Mouse (Mus musculus): Measurements from ENCODE around the gene Ykt6. TPM values are rescaled to one million over a fixed set of nuclear protein-coding genes. Genes with fewer than 3 reads are reported as not detected.

The Ykt6 gene
- polyA plus RNA-seq, 1 experiment from 2014 or later: 56.0 TPM

- Histone ChIP-seq H3K4me1 (peaks cover 43% of the 10 kb centered on the region), H3K27me3 (replicated peaks; ENCODE audit: low read depth, poor library complexity, severe bottlenecking) (no peaks in the 10 kb centered on the region), H3K27ac (replicated peaks) (no peak overlapping the region), H3K4me3 (no peak overlapping the region), H3K36me3 (replicated peaks) (peaks cover 10% of the 10 kb centered on the region), H3K9me3 (no peaks in the 10 kb centered on the region)
- WGBS: 34% methylated on average over 8 of the region's 8 CpGs
- no peak for DNase-seq (ENCODE audit: low spot score)
Measured at GRCm38 (mm10) chr11:5953130-5953765, 2.2 kb upstream of the Ykt6 start.

GRCm38 (mm10) chr11:5954435-5954834 is 1.1 kb upstream of the Ykt6 start:
- H3K4me1 ChIP-seq: peaks cover 31% of the 10 kb centered on the region
- H3K27ac ChIP-seq (replicated peaks): no peak overlapping the region
- no peaks in the 10 kb centered on the region for H3K27me3 ChIP-seq (replicated peaks; ENCODE audit: low read depth, poor library complexity, severe bottlenecking)
- WGBS: 83% methylated on average over 5 of the region's 5 CpGs
- peak overlapping the region; percentile 75; the same call in 1 of the 2 replicates for H3K4me3 ChIP-seq
- no peaks in the 10 kb centered on the region for H3K9me3 ChIP-seq
- DNase-seq (ENCODE audit: low spot score): no peak
- H3K36me3 ChIP-seq (replicated peaks): peaks cover 18% of the 10 kb centered on the region

- Histone ChIP-seq H3K27ac (replicated peaks) (peak overlapping the region; percentile 92), H3K4me3 (peak overlapping the region; percentile 75), H3K27me3 (replicated peaks; ENCODE audit: low read depth, poor library complexity, severe bottlenecking) (no peaks in the 10 kb centered on the region), H3K9me3 (no peaks in the 10 kb centered on the region), H3K4me1 (peaks cover 25% of the 10 kb centered on the region), H3K36me3 (replicated peaks) (peaks cover 23% of the 10 kb centered on the region)
- 7% methylated on average over 7 of the region's 7 CpGs for WGBS
- DNase-seq (ENCODE audit: low spot score): peak; percentile 61
Measured at GRCm38 (mm10) chr11:5954965-5955504, 458 bp upstream of the Ykt6 start.

- Histone ChIP-seq H3K27ac (replicated peaks) (no peak overlapping the region), H3K4me3 (no peak overlapping the region), H3K9me3 (no peaks in the 10 kb centered on the region), H3K4me1 (peaks cover 18% of the 10 kb centered on the region), H3K36me3 (replicated peaks) (peaks cover 73% of the 10 kb centered on the region), H3K27me3 (replicated peaks; ENCODE audit: low read depth, poor library complexity, severe bottlenecking) (no peaks in the 10 kb centered on the region)
- 85% methylated on average over 2 of the region's 2 CpGs for WGBS
- DNase-seq (ENCODE audit: low spot score): no peak
Measured at GRCm38 (mm10) chr11:5960051-5960450, 4.6 kb downstream of the Ykt6 start.

- 84% methylated on average over 11 of the region's 11 CpGs for WGBS
- H3K36me3 ChIP-seq (replicated peaks): peaks cover 100% of the 10 kb centered on the region
- no peak overlapping the region for H3K27ac ChIP-seq (replicated peaks)
Measured at GRCm38 (mm10) chr11:5965865-5966264, 10.4 kb downstream of the Ykt6 start.

GRCm38 (mm10) chr11:5966751-5967150 is 11.3 kb downstream of the Ykt6 start:
- no peak overlapping the region; the same call in 1 of the 2 replicates for H3K27ac ChIP-seq (replicated peaks)
- H3K36me3 ChIP-seq (replicated peaks): peaks cover 98% of the 10 kb centered on the region
- no peaks in the 10 kb centered on the region for H3K27me3 ChIP-seq (replicated peaks; ENCODE audit: low read depth, poor library complexity, severe bottlenecking)
- peaks cover 39% of the 10 kb centered on the region for H3K4me1 ChIP-seq
- H3K9me3 ChIP-seq: no peaks in the 10 kb centered on the region
- DNase-seq (ENCODE audit: low spot score): no peak
- WGBS: 83% methylated on average over 3 of the region's 3 CpGs
- H3K4me3 ChIP-seq: no peak overlapping the region

More at GRCm38 (mm10) chr11:5965865-5966264, 10.4 kb downstream of the Ykt6 start:
- H3K4me3 ChIP-seq: no peak overlapping the region
- no peaks in the 10 kb centered on the region for H3K9me3 ChIP-seq
- no peak for DNase-seq (ENCODE audit: low spot score)
- H3K4me1 ChIP-seq: peaks cover 30% of the 10 kb centered on the region
- no peaks in the 10 kb centered on the region for H3K27me3 ChIP-seq (replicated peaks; ENCODE audit: low read depth, poor library complexity, severe bottlenecking)

- 48% methylated on average over 6 of the region's 6 CpGs for WGBS
- H3K27ac ChIP-seq (replicated peaks): peak overlapping the region; percentile 60
- H3K4me1 ChIP-seq: peaks cover 54% of the 10 kb centered on the region
- peaks cover 88% of the 10 kb centered on the region for H3K36me3 ChIP-seq (replicated peaks)
- H3K4me3 ChIP-seq: no peak overlapping the region
- DNase-seq (ENCODE audit: low spot score): peak; percentile 53
- H3K27me3 ChIP-seq (replicated peaks; ENCODE audit: low read depth, poor library complexity, severe bottlenecking): no peaks in the 10 kb centered on the region
- H3K9me3 ChIP-seq: no peaks in the 10 kb centered on the region
Measured at GRCm38 (mm10) chr11:5968223-5968622, 12.7 kb downstream of the Ykt6 start.

GRCm38 (mm10) chr11:5971202-5971601 is 15.7 kb downstream of the Ykt6 start:
- peak; percentile 47 for DNase-seq (ENCODE audit: low spot score)
- peak overlapping the region; percentile 5; the same call in 1 of the 2 replicates for H3K4me3 ChIP-seq
- no peaks in the 10 kb centered on the region for H3K27me3 ChIP-seq (replicated peaks; ENCODE audit: low read depth, poor library complexity, severe bottlenecking)
- WGBS: 36% methylated on average over 7 of the region's 7 CpGs
- peak overlapping the region; percentile 25; the same call in 1 of the 2 replicates for H3K27ac ChIP-seq (replicated peaks)
- peaks cover 58% of the 10 kb centered on the region for H3K36me3 ChIP-seq (replicated peaks)
- peaks cover 70% of the 10 kb centered on the region for H3K4me1 ChIP-seq
- H3K9me3 ChIP-seq: no peaks in the 10 kb centered on the region

- H3K27ac ChIP-seq (replicated peaks): peak overlapping the region; percentile 60
- no peaks in the 10 kb centered on the region for H3K9me3 ChIP-seq
- no peak overlapping the region for H3K4me3 ChIP-seq
- DNase-seq (ENCODE audit: low spot score): peak; percentile 46
- WGBS: 49% methylated on average over 7 of the region's 7 CpGs
- H3K4me1 ChIP-seq: peaks cover 64% of the 10 kb centered on the region
- H3K36me3 ChIP-seq (replicated peaks): peaks cover 39% of the 10 kb centered on the region
- H3K27me3 ChIP-seq (replicated peaks; ENCODE audit: low read depth, poor library complexity, severe bottlenecking): no peaks in the 10 kb centered on the region
Measured at GRCm38 (mm10) chr11:5973151-5973550, 17.7 kb downstream of the Ykt6 start.

- no peak overlapping the region for H3K27ac ChIP-seq (replicated peaks)
- H3K4me1 ChIP-seq: peaks cover 57% of the 10 kb centered on the region
- WGBS: 82% methylated on average over 6 of the region's 6 CpGs
- no peak for DNase-seq (ENCODE audit: low spot score)
- H3K4me3 ChIP-seq: no peak overlapping the region
- no peaks in the 10 kb centered on the region for H3K27me3 ChIP-seq (replicated peaks; ENCODE audit: low read depth, poor library complexity, severe bottlenecking)
- H3K36me3 ChIP-seq (replicated peaks): peaks cover 29% of the 10 kb centered on the region
- H3K9me3 ChIP-seq: no peaks in the 10 kb centered on the region
Measured at GRCm38 (mm10) chr11:5974053-5974452, 18.6 kb downstream of the Ykt6 start.

GRCm38 (mm10) chr11:5975068-5975467 is 19.6 kb downstream of the Ykt6 start:
- DNase-seq (ENCODE audit: low spot score): no peak
- no peak overlapping the region for H3K4me3 ChIP-seq
- no peaks in the 10 kb centered on the region for H3K9me3 ChIP-seq
- 73% methylated on average over 2 of the region's 2 CpGs for WGBS
- H3K27me3 ChIP-seq (replicated peaks; ENCODE audit: low read depth, poor library complexity, severe bottlenecking): no peaks in the 10 kb centered on the region
- H3K36me3 ChIP-seq (replicated peaks): peaks cover 19% of the 10 kb centered on the region
- peaks cover 57% of the 10 kb centered on the region for H3K4me1 ChIP-seq
- no peak overlapping the region for H3K27ac ChIP-seq (replicated peaks)

GRCm38 (mm10) chr11:5976106-5976505 is 20.6 kb downstream of the Ykt6 start:
- peaks cover 9% of the 10 kb centered on the region for H3K36me3 ChIP-seq (replicated peaks)
- peaks cover 58% of the 10 kb centered on the region for H3K4me1 ChIP-seq
- no peaks in the 10 kb centered on the region for H3K27me3 ChIP-seq (replicated peaks; ENCODE audit: low read depth, poor library complexity, severe bottlenecking)
- H3K27ac ChIP-seq (replicated peaks): no peak overlapping the region
- H3K4me3 ChIP-seq: no peak overlapping the region
- 17% methylated on average over 9 of the region's 9 CpGs for WGBS
- peak; percentile 45 for DNase-seq (ENCODE audit: low spot score)
- no peaks in the 10 kb centered on the region for H3K9me3 ChIP-seq

GRCm38 (mm10) chr11:5979088-5979487 is 23.6 kb downstream of the Ykt6 start:
- Histone ChIP-seq H3K4me1 (peaks cover 34% of the 10 kb centered on the region), H3K27me3 (replicated peaks; ENCODE audit: low read depth, poor library complexity, severe bottlenecking) (no peaks in the 10 kb centered on the region), H3K27ac (replicated peaks) (no peak overlapping the region), H3K36me3 (replicated peaks) (no peaks in the 10 kb centered on the region), H3K4me3 (no peak overlapping the region), H3K9me3 (no peaks in the 10 kb centered on the region)
- 91% methylated on average over 7 of the region's 7 CpGs for WGBS
- DNase-seq (ENCODE audit: low spot score): no peak
